Mouse (Mus musculus) midbrain, embryonic 14.5 days (tissue): ENCODE measurements around the gene Sirt5. TPM values are rescaled to one million over a fixed set of nuclear protein-coding genes. Genes with fewer than 3 reads are reported as not detected.

Experiments
- ATAC-seq: fragments of 200-750 bp; cut with Nextera tagmentation; 2 replicates; pipeline ENCODE4 v1.8.0; 2017; ENCODE audit warnings: moderate number of reproducible peaks, moderate library complexity; ENCODE audit not compliant: low FRiP score, low TSS enrichment
- DNase-seq: peaks from one replicate; pipeline ENCODE4 v3.0.0-alpha.2; 2015
- H3K27ac ChIP-seq: fragments of 300-500 bp; sonication (generic); replicated peaks from 2 replicates; pipeline ENCODE4 v1.5.1; 2014; ENCODE audit warnings: mild to moderate bottlenecking, low read depth, low read length, moderate library complexity
- H3K27me3 ChIP-seq: fragments of 300-500 bp; sonication (generic); 2 replicates; pipeline ENCODE4 v1.6.1; 2014; ENCODE audit warnings: low read length, control low read depth, mixed read lengths; ENCODE audit not compliant: control insufficient read depth, insufficient read depth
- H3K36me3 ChIP-seq: fragments of 300-500 bp; sonication (generic); 2 replicates; pipeline ENCODE4 v1.6.1; 2014; ENCODE audit warnings: low read length, control low read depth; ENCODE audit not compliant: control insufficient read depth, insufficient read depth
- H3K4me1 ChIP-seq: fragments of 300-500 bp; sonication (generic); 2 replicates; pipeline ENCODE4 v1.6.1; 2014; ENCODE audit warnings: mild to moderate bottlenecking, antibody characterized with exemption, low read length, control low read depth; ENCODE audit not compliant: control insufficient read depth, insufficient read depth
- H3K4me2 ChIP-seq: fragments of 300-500 bp; sonication (generic); 2 replicates; pipeline ENCODE4 v1.6.1; 2014; ENCODE audit warnings: mild to moderate bottlenecking, low read length, moderate library complexity
- H3K4me3 ChIP-seq: fragments of 300-500 bp; sonication (generic); replicated peaks from 2 replicates; pipeline ENCODE4 v1.5.1; 2014; ENCODE audit warnings: low read depth, low read length
- H3K9ac ChIP-seq: fragments of 300-500 bp; sonication (generic); replicated peaks from 2 replicates; pipeline ENCODE4 v1.6.1; 2014; ENCODE audit warnings: mild to moderate bottlenecking, low read length, moderate library complexity
- H3K9me3 ChIP-seq: fragments of 300-500 bp; sonication (generic); 2 replicates; pipeline ENCODE4 v1.6.1; 2016; ENCODE audit warnings: low read length, control low read depth, mixed read lengths; ENCODE audit not compliant: control insufficient read depth
- WGBS: fragments of 180-500 bp; shearing (Covaris S2); extraction: QIAGEN DNeasy Blood & Tissue Kit; methylation state at CpG from one replicate; pipeline ENCODE4 v1.1.7; 2014; 5-methylcytosine and 5-hydroxymethylcytosine counted together
- polyA plus RNA-seq: library from polyadenylated mRNA; unstranded; fragments of >200 nt; fragmentation: Nextera tagmentation; extraction: Ambion mirVana; gene quantifications from 2 replicates; pipeline ENCODE4 v1.2.1, GENCODE M21; 2014

Gene Sirt5
- polyA plus RNA-seq, 1 experiment from 2014 or later = 31.8 TPM

DNA sequence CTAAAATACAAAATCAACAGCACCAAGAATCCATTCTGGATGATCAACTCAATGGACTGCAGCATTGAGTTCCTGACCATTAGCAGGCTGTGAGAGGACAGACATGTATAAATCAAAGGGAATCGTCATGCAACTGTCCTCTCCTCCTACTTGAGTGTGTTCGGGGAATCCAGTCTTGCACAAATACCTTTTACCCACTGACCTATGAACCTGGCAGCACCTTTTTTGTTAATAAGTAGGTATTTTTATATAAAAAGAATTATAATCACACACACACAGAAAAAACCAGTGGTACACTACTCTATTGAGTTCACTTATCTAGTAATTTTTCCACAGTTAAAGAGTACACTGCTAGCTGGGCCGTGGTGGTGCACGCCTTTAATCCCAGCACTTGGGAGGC lies 78.4 kb downstream of the Sirt5 start:
- Histone ChIP-seq H3K36me3 (no peaks in the 10 kb centered on the region), H3K9ac (no peak overlapping the region), H3K4me1 (no peaks in the 10 kb centered on the region), H3K4me3 (no peak overlapping the region), H3K27ac (no peak overlapping the region), H3K4me2 (no peak overlapping the region), H3K9me3 (no peaks in the 10 kb centered on the region), H3K27me3 (no peaks in the 10 kb centered on the region)
- 97% methylated on average over 4 of the region's 4 CpGs for WGBS
- DNase-seq (no peak), ATAC-seq (no peak)

DNA sequence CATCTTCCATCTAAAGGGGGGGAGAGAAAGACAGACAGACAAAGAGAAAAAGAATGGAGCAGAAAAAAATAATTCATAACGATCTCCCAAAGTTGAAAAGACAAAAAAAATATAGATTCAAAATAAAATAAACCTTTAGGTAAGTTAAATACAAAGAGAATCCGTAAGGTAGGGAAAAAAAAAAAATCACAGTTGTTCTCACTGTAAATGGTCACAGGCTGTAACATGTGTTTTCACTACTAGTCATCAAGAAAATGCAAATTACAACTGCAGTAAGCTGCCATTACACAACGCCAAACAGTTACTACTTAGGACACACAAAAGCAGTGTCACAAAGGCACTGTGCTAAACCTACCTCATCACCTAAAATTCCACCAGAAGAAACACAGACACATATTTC lies 79.4 kb downstream of the Sirt5 start:
- Histone ChIP-seq H3K27me3 (no peaks in the 10 kb centered on the region), H3K4me1 (no peaks in the 10 kb centered on the region), H3K9me3 (no peaks in the 10 kb centered on the region), H3K9ac (no peak overlapping the region), H3K27ac (no peak overlapping the region), H3K36me3 (no peaks in the 10 kb centered on the region), H3K4me2 (no peak overlapping the region), H3K4me3 (no peak overlapping the region)
- DNase-seq (no peak), ATAC-seq (no peak)
- 92% methylated on average over 3 of the region's 3 CpGs for WGBS

Other genes starting within 250 kb of the Sirt5 start
- gene Tbc1d7, start 194.0 kb upstream of the Sirt5 start, polyA plus RNA-seq = 101 and 104 TPM in 2 replicates
- gene Gfod1, start 61.3 kb upstream of the Sirt5 start, polyA plus RNA-seq = 3.7 and 4.7 TPM in 2 replicates
- 170 and 181 TPM in 2 replicates for gene Nol7, start 32.9 kb downstream of the Sirt5 start, polyA plus RNA-seq
- 19.6 and 22.7 TPM in 2 replicates for gene Ranbp9, start 115.8 kb downstream of the Sirt5 start, polyA plus RNA-seq
- gene Mcur1, start 194.7 kb downstream of the Sirt5 start, polyA plus RNA-seq = 6.6 and 10.8 TPM in 2 replicates